Mouse (Mus musculus) embryonic facial prominence, embryonic 11.5 days (tissue): ENCODE data around the gene Wsb2. TPM values are rescaled to one million over a fixed set of nuclear protein-coding genes. Genes with fewer than 3 reads are reported as not detected.
"Not testable (repeated sequence)": the region's sequence is repeated elsewhere in the genome, so short reads cannot be mapped to it uniquely, and the experiment has no call there.

Experiments
- ATAC-seq: fragments of 200-750 bp; cut with Nextera tagmentation; replicated peaks from 2 replicates; pipeline ENCODE4 v1.8.0; 2017; ENCODE audit warnings: low read depth; ENCODE audit not compliant: insufficient number of reproducible peaks, low FRiP score, low TSS enrichment
- DNase-seq: peaks from one replicate; pipeline ENCODE4 v3.0.0-alpha.2; 2015; ENCODE audit warnings: low spot score
- H3K27ac ChIP-seq: fragments of 300-500 bp; sonication (generic); replicated peaks from 2 replicates; pipeline ENCODE4 v1.5.1; 2014; ENCODE audit warnings: mild to moderate bottlenecking, low read depth, low read length, control low read depth
- H3K27me3 ChIP-seq: fragments of 300-500 bp; sonication (generic); 2 replicates; pipeline ENCODE4 v1.6.1; 2014; ENCODE audit warnings: mild to moderate bottlenecking, low read length, moderate library complexity, mixed read lengths; ENCODE audit not compliant: control insufficient read depth, insufficient read depth
- H3K36me3 ChIP-seq: fragments of 300-500 bp; sonication (generic); replicated peaks from 2 replicates; pipeline ENCODE4 v1.6.1; 2014; ENCODE audit warnings: low read depth, mild to moderate bottlenecking, low read length, moderate library complexity, mixed read lengths; ENCODE audit not compliant: control insufficient read depth, insufficient read depth
- H3K4me1 ChIP-seq: fragments of 300-500 bp; sonication (generic); 2 replicates; pipeline ENCODE4 v1.6.1; 2014; ENCODE audit warnings: low read length, mixed read lengths; ENCODE audit not compliant: control insufficient read depth, insufficient read depth
- H3K4me2 ChIP-seq: fragments of 300-500 bp; sonication (generic); 2 replicates; pipeline ENCODE4 v1.6.1; 2014; ENCODE audit warnings: low read depth, mild to moderate bottlenecking, control low read depth, low read length, moderate library complexity
- H3K4me3 ChIP-seq: fragments of 300-500 bp; sonication (generic); 2 replicates; pipeline ENCODE4 v1.5.1; 2014; ENCODE audit warnings: low read depth, low read length, control low read depth
- H3K9ac ChIP-seq: fragments of 300-500 bp; sonication (generic); replicated peaks from 2 replicates; pipeline ENCODE4 v1.6.1; 2014; ENCODE audit warnings: mild to moderate bottlenecking, control low read depth, low read length
- H3K9me3 ChIP-seq: fragments of 300-500 bp; sonication (generic); replicated peaks from 2 replicates; pipeline ENCODE4 v1.6.1; 2016; ENCODE audit warnings: mild to moderate bottlenecking, low read length, inconsistent platforms, mixed read lengths; ENCODE audit not compliant: control insufficient read depth
- WGBS: fragments of 180-500 bp; shearing (Covaris S2); extraction: QIAGEN DNeasy Blood & Tissue Kit; methylation state at CpG from one replicate; pipeline ENCODE4 v1.1.7; 2014; 5-methylcytosine and 5-hydroxymethylcytosine counted together
- polyA plus RNA-seq: library from polyadenylated mRNA; unstranded; fragments of >200 nt; fragmentation: Nextera tagmentation; extraction: Ambion mirVana; gene quantifications from 2 replicates; pipeline ENCODE4 v1.2.1, GENCODE M21; 2014

The Wsb2 gene
- polyA plus RNA-seq, 1 experiment from 2014 or later, result 53.6 TPM

GRCm38 (mm10) chr5:117326408-117326807, 30.7 kb upstream of the Wsb2 start:
- Histone ChIP-seq H3K36me3 (no peaks in the 10 kb centered on the region), H3K27me3 (no peaks in the 10 kb centered on the region), H3K4me2 (no peak overlapping the region), H3K4me1 (no peaks in the 10 kb centered on the region), H3K9me3 (no peaks in the 10 kb centered on the region), H3K27ac (no peak overlapping the region), H3K4me3 (no peak overlapping the region), H3K9ac (no peak overlapping the region)
- 77% methylated on average over 6 of the region's 6 CpGs for WGBS
- ATAC-seq (no peak), DNase-seq (no peak)

- DNase-seq, result no peak
- Histone ChIP-seq H3K4me2 (no peak overlapping the region), H3K9me3 (no peaks in the 10 kb centered on the region), H3K4me1 (no peaks in the 10 kb centered on the region), H3K4me3 (no peak overlapping the region), H3K36me3 (no peaks in the 10 kb centered on the region), H3K9ac (no peak overlapping the region), H3K27ac (no peak overlapping the region), H3K27me3 (no peaks in the 10 kb centered on the region)
- 81% methylated on average over 7 of the region's 7 CpGs for WGBS
- ATAC-seq, result no peak
Measured at GRCm38 (mm10) chr5:117330457-117330856, 26.6 kb upstream of the Wsb2 start.

GRCm38 (mm10) chr5:117337999-117338398, 19.1 kb upstream of the Wsb2 start:
- Histone ChIP-seq H3K4me3 (no peak overlapping the region), H3K4me2 (no peak overlapping the region), H3K9ac (no peak overlapping the region), H3K27me3 (no peaks in the 10 kb centered on the region), H3K27ac (no peak overlapping the region), H3K36me3 (no peaks in the 10 kb centered on the region), H3K9me3 (no peaks in the 10 kb centered on the region), H3K4me1 (no peaks in the 10 kb centered on the region)
- ATAC-seq, result no peak
- 95% methylated on average over 10 of the region's 10 CpGs for WGBS
- DNase-seq, result no peak

GRCm38 (mm10) chr5:117338503-117338902, 18.6 kb upstream of the Wsb2 start:
- no peak overlapping the region for H3K4me2 ChIP-seq
- no peaks in the 10 kb centered on the region for H3K4me1 ChIP-seq
- no peaks in the 10 kb centered on the region for H3K36me3 ChIP-seq
- H3K27ac ChIP-seq, result no peak overlapping the region
- H3K4me3 ChIP-seq, result no peak overlapping the region
- no peaks in the 10 kb centered on the region for H3K9me3 ChIP-seq
- no peak for ATAC-seq
- no peak for DNase-seq
- no peaks in the 10 kb centered on the region for H3K27me3 ChIP-seq
- no peak overlapping the region for H3K9ac ChIP-seq
- WGBS, result 83% methylated on average over 8 of the region's 8 CpGs

DNA sequence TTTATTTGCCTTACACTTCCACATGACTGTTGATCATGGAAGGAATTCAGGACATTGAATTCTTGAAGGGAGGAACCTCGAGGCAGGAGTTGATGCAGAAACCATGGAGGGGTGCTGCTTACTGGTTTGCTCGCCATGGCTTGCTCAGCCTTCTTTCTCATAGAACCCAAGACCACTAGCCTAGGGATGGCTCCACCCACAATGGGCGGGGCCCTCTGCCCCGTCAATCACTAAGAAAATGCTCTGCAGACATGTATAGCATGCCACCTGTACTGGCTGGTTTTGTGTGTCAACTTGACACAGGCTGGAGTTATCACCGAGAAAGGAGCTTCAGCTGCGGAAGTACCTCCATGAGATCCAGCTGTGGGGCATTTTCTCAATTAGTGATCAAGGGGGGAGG, 17.0 kb upstream of the Wsb2 start:
- DNase-seq, result no peak
- Histone ChIP-seq H3K27me3 (no peaks in the 10 kb centered on the region), H3K27ac (no peak overlapping the region), H3K4me1 (no peaks in the 10 kb centered on the region), H3K9ac (no peak overlapping the region), H3K4me3 (no peak overlapping the region), H3K4me2 (no peak overlapping the region), H3K9me3 (no peaks in the 10 kb centered on the region), H3K36me3 (no peaks in the 10 kb centered on the region)
- ATAC-seq, result no peak
- WGBS, result 81% methylated on average over 6 of the region's 6 CpGs

DNA sequence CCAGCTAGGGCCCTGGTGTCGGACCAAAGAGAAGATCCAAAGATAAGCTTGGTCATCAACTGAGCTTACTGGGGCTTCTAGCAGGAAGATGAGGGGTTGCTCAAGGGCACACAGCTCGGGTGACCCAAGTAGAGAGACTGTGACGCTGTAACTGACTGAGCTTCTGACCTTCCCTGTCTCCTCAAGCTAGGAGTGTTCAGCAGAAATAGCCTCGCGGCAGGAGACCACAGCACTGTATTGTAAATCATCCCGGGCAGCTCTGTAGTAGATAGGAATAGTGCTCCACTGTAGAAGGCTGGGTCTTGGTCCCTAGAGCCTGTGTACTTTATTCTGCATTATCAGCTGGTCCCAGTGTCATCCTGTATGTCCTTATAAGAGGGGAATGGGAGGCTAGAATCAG, 15.2 kb upstream of the Wsb2 start:
- H3K4me2 ChIP-seq, result no peak overlapping the region
- H3K4me1 ChIP-seq, result no peaks in the 10 kb centered on the region
- WGBS, result 84% methylated on average over 6 of the region's 6 CpGs
- no peak overlapping the region for H3K4me3 ChIP-seq
- H3K27me3 ChIP-seq, result no peaks in the 10 kb centered on the region
- ATAC-seq (no peak), DNase-seq (no peak)
- H3K9me3 ChIP-seq, result no peaks in the 10 kb centered on the region
- H3K36me3 ChIP-seq, result no peaks in the 10 kb centered on the region
- no peak overlapping the region for H3K27ac ChIP-seq
- no peak overlapping the region for H3K9ac ChIP-seq

GRCm38 (mm10) chr5:117344496-117344895, 12.6 kb upstream of the Wsb2 start:
- DNase-seq, H3K27ac ChIP-seq, H3K4me3 ChIP-seq, H3K27me3 ChIP-seq, H3K9me3 ChIP-seq, H3K9ac ChIP-seq, H3K4me2 ChIP-seq, H3K4me1 ChIP-seq, H3K36me3 ChIP-seq, ATAC-seq: not testable (repeated sequence)
- 93% methylated on average over 5 of the region's 5 CpGs for WGBS

DNA sequence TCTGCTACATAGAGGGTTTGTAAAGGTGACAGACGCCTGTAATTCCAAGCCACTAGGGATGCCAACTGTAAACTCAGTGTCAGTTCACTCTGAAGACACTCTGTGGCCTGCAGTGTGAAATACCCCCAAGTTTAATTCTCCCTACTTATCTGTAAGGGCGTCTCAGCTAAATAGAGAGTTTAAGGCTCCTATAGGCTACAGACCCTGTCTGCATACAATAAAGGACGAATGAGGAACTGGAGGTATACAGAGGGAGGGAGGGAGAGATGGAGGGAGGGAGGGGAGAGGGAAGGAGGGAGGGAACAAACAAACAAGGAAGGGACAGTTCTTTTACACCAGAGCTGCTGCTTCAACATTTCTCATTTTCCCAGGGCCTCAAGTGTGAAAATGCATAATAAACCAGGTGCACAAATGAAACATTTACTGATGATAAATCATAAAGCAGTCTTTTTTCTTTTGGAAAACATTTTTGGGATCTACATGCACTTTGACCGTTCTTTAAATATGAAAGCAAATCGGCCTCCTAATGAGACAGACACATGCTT, 11.6 kb upstream of the Wsb2 start:
- H3K27ac ChIP-seq, result no peak overlapping the region
- no peaks in the 10 kb centered on the region for H3K9me3 ChIP-seq
- no peak overlapping the region for H3K4me2 ChIP-seq
- H3K36me3 ChIP-seq, result no peaks in the 10 kb centered on the region
- H3K9ac ChIP-seq, result no peak overlapping the region
- H3K4me3 ChIP-seq, result no peak overlapping the region
- no peaks in the 10 kb centered on the region for H3K27me3 ChIP-seq
- DNase-seq (no peak), ATAC-seq (no peak)
- H3K4me1 ChIP-seq, result no peaks in the 10 kb centered on the region
- 78% methylated on average over 5 of the region's 5 CpGs for WGBS
